Mouse (Mus musculus): Measurements from ENCODE around the gene Rexo5. TPM values are rescaled to one million over a fixed set of nuclear protein-coding genes. Genes with fewer than 3 reads are reported as not detected.

Rexo5 gene
- total RNA-seq, 2 experiments from 2014 or later = 2.9 to 3.5 TPM

- no peak for DNase-seq (ENCODE audit: low spot score in 2 of 2)
Observed at GRCm38 (mm10) chr7:119841820-119842449, 48.1 kb downstream of the Rexo5 start.

GRCm38 (mm10) chr7:119845541-119845940 is 51.7 kb downstream of the Rexo5 start:
- DNase-seq (ENCODE audit: low spot score in 2 of 2) = no peak

GRCm38 (mm10) chr7:119847396-119847795 is 53.6 kb downstream of the Rexo5 start:
- DNase-seq (ENCODE audit: low spot score in 2 of 2) = no peak

DNA sequence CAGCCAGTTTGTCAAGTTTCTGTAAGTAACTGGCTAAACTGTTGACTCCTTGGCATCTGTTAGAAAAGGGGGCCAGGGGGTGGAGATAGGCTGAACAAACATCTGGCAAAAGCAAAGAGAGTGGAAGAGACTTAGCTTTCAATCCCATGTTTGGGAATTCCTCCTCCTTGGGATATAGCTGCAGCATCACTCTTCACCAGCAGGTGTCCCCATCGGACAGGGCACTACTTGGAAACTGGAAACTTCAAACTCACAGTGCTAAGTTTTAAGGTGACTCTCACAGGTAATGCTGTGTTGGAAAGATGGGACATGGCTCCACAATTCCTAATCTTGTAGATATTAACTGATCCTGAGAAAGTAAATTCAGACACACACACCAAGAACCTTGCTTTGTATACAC is 55.3 kb downstream of the Rexo5 start:
- DNase-seq (ENCODE audit: low spot score in 2 of 2) = peak; percentile 52 to 73

DNA sequence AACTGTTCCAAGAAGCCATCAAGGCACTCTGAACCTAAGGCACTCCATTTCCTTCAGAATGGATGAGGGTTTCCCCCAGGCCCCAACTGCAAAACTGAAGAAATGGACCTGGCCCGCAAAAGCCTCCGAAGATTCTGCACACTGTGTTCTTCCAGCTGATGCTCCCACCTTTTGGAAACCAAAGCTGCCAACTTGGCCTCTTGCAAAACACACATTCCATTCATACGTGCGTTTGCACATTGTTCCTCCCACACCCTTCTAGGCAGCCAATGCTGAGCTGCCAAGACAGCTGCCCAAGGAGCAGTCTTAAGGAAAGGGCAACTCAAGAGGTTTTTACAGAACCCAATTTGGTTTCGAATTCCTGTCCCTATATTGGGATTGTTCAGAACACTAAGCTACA is 56.9 kb downstream of the Rexo5 start:
- no peak for DNase-seq (ENCODE audit: low spot score in 2 of 2)

GRCm38 (mm10) chr7:119852494-119852893 is 58.7 kb downstream of the Rexo5 start:
- no peak for DNase-seq (ENCODE audit: low spot score in 2 of 2)

GRCm38 (mm10) chr7:119853186-119853585 is 59.4 kb downstream of the Rexo5 start:
- no peak for DNase-seq (ENCODE audit: low spot score in 2 of 2)

- no peak for DNase-seq (ENCODE audit: low spot score in 2 of 2)
Observed at GRCm38 (mm10) chr7:119854362-119854761, 60.6 kb downstream of the Rexo5 start.

DNA sequence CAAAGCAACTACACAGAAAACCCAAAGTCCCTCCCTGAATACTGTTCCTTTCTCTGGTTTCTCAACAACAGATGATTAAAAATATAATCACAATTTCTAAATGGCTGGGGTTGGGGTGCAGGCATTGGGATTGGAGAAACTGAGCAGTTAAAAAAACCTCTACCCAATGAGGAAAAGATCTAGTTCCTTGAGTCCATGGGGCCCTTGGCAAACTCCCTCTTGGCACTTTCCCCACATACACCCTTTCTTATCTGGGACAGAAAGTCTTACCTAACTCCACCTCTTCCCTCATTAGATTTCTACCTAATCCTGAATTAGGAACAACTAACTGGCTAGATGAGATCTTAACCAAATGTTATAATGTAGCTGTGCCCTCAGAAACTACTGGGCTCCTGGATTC is 61.2 kb downstream of the Rexo5 start:
- DNase-seq (ENCODE audit: low spot score in 2 of 2) = no peak

- DNase-seq (ENCODE audit: low spot score in 2 of 2) = peak in 1 of 2 experiments; percentile 10
Observed at GRCm38 (mm10) chr7:119859476-119859875, 65.7 kb downstream of the Rexo5 start.

DNA sequence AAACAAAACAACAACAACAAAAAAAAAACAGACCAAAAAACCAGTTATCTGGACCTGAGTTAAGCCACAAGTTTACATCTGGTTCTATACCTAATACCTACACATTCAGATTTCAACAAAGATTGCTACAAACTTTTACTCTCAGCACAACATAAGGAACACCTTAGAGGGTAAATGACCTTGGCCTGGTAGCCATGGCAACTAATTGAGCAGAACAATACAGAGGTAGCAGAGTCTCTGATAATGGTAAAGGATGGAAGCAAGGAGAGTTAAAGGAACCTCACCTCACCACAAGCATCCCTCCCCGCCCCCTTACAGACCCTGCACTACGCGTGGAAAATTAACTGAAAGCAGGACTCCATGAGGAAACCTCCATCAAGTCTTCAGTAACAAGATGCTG is 66.3 kb downstream of the Rexo5 start:
- no peak for DNase-seq (ENCODE audit: low spot score in 2 of 2)

DNA sequence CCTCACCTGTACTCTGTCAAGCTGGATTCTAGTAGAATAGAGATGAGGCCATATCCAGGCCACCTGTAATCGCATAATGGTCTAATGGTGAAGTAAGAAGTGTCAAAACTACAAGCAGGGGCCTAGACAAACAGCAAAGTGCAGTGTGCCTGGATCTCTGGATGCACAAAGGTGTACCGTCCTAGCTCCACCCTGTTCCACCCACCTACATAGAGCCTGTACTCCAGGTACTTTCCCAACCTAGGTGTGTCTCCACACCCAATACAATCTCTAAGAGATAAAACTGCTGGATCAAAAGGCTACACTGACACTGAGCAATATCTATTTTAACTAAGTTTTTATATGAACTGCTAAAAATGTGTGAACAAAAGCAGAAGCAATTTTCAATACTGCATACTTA is 66.7 kb downstream of the Rexo5 start:
- DNase-seq (ENCODE audit: low spot score in 2 of 2) = no peak

- no peak for DNase-seq (ENCODE audit: low spot score in 2 of 2)
Observed at GRCm38 (mm10) chr7:119860971-119861334, 67.1 kb downstream of the Rexo5 start.

DNA sequence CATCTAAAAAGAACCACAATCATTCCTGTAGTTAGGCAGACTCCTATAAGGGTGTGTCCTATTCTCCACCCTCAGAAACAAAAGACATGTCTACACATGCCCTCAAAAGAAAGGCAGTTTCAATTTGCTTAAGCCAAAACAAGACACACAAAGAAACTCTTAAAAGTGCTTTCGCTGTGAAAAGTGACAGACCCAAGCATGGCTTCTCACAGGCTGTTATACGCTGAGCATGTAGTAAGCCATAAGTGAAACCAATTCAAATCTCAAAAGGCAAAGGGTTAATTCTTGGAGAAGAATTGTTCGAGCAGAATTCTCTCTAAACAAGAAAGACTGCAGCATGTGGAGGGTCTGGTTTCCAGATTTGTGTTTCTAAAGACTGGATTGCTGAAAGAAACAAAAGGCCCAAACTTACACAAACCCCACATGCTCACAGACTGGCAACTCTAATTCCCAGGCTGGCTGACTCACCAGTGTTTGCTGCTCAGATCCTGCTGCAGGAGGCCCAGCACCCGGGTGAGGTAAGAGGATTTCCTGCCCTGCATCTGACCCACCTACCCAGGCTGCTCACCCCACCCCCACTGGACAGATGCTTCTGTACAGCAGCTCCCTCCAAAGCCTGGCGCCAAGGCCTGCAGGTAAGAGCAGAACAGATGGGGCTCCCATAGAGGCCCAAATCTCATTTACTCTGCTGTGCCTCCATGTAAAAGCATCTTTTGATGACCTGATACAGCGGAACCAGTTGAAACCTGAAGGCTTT is 67.7 kb downstream of the Rexo5 start:
- peak; percentile 23 to 33 for DNase-seq (ENCODE audit: low spot score in 2 of 2)

- DNase-seq (ENCODE audit: low spot score in 2 of 2) = no peak
Observed at GRCm38 (mm10) chr7:119862167-119862566, 68.4 kb downstream of the Rexo5 start.

GRCm38 (mm10) chr7:119864500-119864899 is 70.7 kb downstream of the Rexo5 start:
- DNase-seq (ENCODE audit: low spot score in 2 of 2) = no peak

DNA sequence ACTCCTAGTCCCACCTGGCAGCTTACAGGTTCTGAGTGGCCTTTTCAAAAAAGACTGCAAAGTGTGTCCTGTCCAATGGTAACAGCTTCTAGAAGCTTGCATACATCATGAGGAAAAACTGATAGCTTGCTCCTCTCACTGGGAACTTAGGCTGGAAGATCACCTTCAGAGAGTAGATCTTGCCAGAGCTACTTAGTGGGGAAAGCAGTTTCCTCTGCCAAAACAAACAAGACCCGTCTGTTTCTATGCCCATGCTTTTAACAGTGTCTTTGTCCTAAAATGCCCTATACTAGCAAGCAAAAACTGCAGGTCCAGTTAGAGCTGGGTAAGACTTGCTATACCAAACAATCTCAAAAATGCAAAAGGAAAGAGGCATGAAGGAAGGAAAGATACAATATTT is 72.3 kb downstream of the Rexo5 start:
- no peak for DNase-seq (ENCODE audit: low spot score in 2 of 2)

- DNase-seq (ENCODE audit: low spot score in 2 of 2) = no peak
Observed at GRCm38 (mm10) chr7:119872204-119872603, 78.4 kb downstream of the Rexo5 start.

- no peak for DNase-seq (ENCODE audit: low spot score in 2 of 2)
Observed at GRCm38 (mm10) chr7:119873050-119873449, 79.2 kb downstream of the Rexo5 start.

DNA sequence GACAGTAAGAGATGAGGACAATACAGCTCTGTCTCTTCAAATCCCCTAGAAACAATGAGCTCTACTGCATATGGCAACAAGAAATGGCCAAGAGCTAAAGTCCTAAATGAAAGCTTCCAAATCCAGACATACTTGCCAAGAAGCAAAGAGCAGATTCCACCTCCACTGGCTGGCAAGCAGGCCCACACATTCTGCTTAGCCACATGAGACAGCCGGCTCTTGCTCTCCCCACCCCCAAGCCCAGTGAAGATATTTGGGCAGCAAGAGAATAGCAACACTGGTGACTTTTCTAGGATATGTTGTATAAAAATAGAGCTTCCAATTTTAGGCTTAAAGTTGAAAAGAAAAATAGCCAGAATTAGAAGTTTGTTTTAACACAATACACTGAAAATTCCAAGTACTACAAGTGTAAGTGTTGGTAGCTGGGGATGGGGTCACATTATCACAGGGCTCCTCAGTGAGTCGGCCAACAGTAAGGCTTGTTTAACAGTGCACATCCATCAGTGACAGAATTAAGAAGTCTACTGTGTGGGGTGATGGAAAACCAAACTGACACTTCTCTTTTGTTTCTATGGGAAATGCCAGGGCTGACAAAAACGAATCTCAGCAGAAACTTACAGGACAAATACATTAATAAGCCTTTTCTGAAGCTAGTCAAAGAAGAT is 82.1 kb downstream of the Rexo5 start:
- peak in 1 of 2 experiments; percentile 29 for DNase-seq (ENCODE audit: low spot score in 2 of 2)

- no peak for DNase-seq (ENCODE audit: low spot score in 2 of 2)
Observed at GRCm38 (mm10) chr7:119879171-119879570, 85.4 kb downstream of the Rexo5 start.

- no peak for DNase-seq (ENCODE audit: low spot score in 2 of 2)
Observed at GRCm38 (mm10) chr7:119880345-119880744, 86.5 kb downstream of the Rexo5 start.
